Mouse (Mus musculus): ENCODE results near the gene Mob3b.
A peak's percentile ranks its signal among the peaks of the same experiment; 100 is the strongest.

Gene Mob3b

DNA sequence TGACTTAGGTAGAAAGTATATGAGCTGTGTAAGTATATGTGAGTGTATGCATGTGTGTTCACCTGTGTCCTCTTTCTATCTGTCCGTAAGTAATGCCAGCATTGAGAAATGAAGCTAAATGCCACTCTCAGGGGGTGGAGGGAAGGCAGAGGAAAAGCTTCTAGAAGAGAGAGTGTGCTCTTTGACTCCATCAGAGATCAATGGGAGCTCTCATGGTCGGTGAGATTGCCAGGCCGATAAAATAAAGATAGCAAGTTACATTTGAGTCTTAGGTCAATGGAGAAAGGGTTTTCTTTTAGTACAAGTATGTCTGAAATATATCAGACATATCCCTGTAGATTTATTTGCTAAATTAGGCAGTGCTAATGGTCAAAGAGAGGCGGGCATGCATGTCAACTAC, 9.0 kb downstream of the Mob3b start:
- no peak for DNase-seq (ENCODE audit: extremely low spot score)

DNA sequence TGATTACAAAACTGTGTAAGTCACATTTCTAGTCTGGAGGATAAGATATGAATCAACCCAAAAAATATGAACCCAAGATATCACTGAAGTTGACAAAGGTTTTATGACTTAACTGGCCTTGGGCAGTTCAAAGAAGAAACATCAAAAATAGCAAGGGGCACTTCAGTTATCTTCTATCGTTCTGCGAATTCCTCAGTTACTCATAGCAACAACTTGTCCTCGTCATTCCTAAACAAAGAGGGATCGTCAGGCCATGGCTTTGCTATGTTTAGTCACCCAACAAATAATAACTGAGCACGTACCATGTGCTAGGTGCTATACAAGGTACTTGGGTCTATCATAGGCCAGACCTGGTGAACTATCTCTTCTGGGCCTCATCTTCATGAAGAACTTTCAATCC, 10.7 kb downstream of the Mob3b start:
- no peak for DNase-seq (ENCODE audit: extremely low spot score)

DNA sequence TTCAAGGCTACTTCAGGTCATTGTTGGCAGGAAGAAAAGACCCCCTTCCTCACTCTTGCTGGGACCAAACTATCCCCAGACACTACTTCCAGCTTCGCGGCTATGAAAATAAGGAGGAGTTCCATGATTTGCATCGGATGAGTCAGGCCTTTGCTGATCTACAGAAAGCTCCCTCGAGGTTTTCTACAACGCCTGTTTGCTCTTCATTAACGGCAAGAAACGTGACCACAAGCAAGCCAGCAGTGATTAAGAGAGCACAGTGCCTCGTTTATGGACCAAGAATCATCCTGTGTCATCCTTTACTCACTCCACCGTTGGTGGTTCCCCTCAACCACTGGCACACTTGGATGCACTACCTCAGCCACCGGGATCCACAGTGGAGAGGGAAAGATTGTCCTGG, 11.6 kb downstream of the Mob3b start:
- DNase-seq (ENCODE audit: extremely low spot score), result no peak

DNA sequence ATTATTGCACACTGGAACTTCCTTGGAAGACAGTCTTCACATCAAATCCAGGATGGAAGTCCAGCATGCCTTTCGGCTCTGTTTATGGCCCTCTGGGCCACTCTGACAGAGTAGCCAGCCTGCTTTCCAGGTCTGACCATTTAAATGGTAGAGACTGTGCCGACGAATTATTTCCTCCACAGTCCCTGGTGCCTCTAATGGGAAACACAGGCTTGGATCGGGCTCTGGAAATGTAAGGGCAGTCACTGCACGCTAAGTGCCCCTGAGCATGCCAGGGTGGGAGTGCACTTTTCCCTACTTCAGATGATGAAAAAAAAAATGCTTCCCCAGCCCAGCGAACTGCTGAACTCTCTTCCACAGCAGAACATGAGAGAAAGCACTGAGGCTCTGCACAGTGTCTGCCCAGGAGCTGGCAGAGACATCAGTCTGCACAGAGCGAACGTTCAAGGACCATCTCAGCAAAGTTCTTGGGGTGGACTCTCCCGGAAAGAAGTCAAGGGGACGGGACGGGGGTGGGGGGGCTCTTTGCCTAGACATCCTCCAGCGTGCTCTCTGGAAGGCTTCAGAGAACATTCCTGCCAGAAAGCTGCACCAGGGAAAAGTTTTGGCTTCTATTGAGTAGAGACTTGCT, 13.7 kb downstream of the Mob3b start:
- no peak for DNase-seq (ENCODE audit: extremely low spot score)

DNA sequence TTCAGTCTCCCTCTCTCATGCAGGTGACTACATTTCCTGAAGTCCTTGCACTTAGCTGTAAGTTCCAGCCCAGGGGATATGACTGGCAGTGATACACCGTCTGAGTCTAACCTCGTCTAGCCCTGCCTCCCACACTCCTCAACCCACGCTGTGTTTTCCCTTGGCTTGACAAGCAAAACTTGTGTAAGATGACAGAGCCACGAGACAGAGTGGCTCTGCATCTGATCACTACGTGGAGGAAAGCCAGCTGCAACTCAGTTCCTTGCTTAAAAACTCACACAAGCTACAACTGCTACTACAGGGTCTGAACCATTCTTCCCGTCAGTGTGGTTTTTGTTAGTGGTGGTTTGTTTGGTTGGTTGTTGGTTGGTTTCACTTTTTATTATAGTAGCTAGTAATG, 17.0 kb downstream of the Mob3b start:
- no peak for DNase-seq (ENCODE audit: extremely low spot score)

DNA sequence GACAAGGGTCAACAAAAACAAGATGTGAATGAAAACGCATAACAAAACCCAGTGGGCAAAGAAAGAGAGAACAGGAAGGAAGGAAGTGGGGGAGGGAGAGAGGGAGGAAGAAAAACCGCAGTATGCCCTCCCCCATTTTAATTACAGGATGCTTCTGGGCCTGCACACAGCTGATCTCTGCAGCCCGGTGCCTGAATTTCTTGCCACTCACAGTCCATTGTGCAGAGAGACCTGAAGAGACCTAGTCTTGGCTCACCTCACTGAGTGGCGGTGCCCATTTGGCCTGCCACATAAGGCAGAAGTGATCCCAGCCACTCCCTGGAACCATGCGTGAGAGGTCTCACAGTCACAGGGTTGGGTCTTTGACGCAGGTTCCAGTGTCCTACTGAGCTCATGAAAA, 19.2 kb downstream of the Mob3b start:
- no peak for DNase-seq (ENCODE audit: extremely low spot score)

DNA sequence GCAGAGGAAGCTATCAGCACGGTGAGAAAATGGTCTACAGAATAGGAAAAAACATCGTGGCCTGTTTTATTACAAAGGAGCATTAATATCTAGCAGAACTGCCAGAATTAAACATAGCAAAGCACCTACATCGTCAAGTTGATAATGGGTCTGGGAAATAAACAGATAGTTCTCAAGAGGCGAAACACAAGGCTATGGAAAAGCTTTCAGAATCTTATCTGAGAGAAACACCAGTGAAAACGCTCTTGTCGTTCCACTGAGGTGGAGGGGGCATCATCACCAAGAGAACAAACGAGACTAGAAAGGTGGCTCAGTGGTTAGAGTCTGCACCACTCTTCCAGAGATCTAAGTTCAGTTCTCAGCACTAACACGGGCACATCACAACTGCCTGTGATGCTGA, 20.3 kb downstream of the Mob3b start:
- DNase-seq (ENCODE audit: extremely low spot score), result no peak

DNA sequence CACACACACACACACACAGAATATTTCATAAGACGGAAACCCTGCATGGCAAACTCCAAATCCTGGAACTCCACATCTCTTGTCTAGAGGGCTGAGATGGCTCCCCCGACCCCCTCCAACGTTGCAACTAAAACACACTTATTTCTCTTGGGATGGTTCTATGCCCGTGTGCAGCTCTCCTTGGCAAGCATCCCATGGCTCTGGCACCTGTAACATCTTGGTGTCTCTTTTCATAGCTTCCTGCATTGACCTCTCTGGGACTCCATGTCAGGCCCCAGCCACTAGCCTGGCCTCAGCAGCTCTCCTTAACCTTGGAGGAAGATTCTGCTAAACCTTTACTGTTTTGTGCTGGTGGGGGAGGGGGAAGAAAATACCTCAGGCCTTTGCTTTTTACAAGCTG, 21.5 kb downstream of the Mob3b start:
- DNase-seq (ENCODE audit: extremely low spot score), result no peak

DNA sequence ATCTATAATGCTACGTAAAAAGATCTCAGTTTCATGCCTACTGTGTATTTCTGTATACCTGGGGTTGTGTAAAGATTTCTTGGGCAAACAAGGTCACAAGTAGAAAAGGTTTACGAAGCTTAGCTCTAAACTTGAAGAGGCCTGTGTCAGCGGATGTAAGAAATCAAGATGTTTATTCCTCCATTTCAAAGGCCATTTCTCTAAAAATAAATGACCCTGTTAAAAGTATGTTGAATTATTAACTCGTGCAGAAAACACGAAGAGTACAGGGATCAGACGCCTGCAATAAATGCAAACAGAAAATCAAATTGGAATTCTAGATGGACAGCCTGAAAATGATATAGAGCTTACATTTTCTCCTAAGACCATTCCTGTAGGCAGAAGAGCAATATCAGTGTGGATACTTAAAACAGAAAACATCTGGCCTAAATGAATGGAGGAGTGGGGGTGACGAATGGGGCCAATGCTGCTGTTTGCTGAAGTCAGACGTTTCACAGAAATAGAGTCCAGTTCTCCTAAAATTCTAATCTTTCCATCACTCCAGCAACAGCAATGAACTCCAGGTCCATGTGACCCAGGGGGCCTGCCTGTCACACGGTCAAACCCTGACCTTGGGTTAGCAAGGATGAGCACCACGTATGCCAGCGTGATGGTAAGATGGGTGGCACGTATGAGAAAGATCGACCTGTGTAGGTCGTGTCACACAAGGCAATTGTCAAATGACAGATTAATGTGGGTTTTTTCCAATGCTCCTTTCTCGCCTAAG, 22.3 kb downstream of the Mob3b start:
- no peak for DNase-seq (ENCODE audit: extremely low spot score)

DNA sequence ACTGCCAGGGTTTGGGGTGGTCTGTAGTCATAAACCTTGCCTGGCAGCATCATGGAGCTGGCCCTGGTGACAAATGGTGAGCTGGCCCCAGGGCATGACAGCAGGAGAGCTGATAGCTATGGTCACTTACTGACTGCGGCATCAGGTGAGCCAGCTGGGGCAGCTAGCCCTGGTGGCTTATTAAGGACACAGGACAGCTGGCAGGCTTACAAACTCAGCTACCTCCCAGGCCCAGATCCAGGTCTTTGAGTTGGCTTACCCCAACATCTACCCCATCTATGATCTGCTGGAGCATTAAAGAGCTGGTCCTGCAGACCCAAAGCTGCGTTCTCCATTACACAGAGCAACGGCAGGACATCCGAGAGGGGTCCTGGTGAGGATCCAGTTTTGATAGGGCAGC, 23.9 kb downstream of the Mob3b start:
- DNase-seq (ENCODE audit: extremely low spot score), result no peak

DNA sequence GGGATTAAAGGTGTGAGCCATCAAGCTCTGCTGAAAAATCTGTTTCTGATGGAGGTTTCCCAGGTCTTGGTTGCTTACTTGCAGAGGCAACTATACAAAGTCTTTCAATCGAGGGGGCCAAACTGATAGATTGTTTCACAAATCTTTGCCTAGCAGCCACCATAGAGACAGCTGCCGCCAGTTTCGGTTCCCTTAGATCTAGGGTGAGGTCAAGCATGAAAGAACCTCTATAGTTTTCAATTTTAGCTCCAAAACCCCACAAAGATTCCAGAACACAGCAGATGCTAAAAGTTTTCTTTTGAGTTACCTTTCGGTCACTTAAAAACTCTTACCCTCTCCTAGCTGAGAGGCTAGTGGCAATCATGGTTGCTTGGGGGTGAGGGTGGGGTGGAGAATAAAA, 25.7 kb downstream of the Mob3b start:
- no peak for DNase-seq (ENCODE audit: extremely low spot score)

DNA sequence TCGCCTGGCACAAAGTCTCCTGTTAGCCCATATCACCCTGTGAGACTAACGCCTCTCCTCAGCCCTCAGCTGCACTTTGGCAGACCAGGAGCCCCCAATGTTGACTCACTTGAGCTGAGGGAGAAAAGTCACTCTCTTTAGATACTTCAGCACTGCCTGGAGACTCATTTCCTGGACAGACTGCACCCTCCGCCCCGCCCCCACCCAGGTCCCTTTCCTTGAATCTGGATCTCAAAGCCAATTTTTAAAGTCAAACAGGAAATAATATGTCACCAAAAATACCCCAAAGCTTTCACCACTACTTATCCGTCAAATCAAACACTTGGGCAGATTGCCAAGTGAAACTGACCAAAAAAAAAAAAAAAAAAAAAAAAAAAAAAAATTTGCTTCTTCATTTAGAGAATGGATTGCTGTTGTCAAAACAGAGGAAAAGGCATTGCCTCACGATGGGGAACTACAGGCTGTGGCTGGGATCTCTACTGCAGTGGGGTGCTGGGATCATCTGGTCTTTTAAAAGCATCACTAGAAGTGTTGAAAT, 26.8 kb downstream of the Mob3b start:
- DNase-seq (ENCODE audit: extremely low spot score), result no peak

DNA sequence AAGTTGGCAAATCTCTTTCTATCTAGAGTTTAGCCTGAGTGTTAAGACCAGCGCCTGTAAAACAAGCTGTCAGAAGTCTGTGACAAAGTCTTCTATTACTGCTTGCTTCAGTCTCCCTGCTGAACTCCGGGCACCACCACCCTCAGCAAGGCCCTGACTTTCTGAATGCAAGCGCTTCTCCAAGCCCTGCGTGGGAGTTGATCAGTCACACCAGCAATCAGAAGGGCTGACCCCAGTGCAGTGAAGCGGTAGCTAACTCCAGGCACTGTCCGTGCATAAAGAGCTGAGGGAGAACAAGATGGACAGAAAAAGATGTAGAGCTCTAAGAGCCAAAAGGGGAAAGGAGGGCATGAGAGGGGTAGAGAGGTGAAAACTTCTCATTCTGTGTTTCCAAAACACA, 29.5 kb downstream of the Mob3b start:
- DNase-seq (ENCODE audit: extremely low spot score), result no peak

DNA sequence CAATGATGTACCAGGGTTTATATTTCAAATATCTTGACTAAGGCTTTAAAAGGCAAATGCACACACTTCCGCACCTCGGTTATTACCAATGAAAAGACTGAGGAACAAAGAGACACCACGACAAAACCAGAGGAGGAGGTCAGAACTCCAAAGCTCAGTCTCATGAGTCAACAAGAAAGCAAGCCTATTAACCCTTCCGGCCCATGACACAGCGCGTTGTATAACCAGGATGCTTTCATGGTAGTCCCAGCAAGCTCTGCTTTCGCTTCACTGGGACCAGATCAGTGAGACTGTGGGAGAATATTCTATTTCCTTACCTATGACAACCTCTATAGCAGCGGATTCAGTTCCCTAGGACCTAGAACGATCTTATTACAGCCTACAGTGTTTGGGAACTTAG, 30.5 kb downstream of the Mob3b start:
- no peak for DNase-seq (ENCODE audit: extremely low spot score)

DNA sequence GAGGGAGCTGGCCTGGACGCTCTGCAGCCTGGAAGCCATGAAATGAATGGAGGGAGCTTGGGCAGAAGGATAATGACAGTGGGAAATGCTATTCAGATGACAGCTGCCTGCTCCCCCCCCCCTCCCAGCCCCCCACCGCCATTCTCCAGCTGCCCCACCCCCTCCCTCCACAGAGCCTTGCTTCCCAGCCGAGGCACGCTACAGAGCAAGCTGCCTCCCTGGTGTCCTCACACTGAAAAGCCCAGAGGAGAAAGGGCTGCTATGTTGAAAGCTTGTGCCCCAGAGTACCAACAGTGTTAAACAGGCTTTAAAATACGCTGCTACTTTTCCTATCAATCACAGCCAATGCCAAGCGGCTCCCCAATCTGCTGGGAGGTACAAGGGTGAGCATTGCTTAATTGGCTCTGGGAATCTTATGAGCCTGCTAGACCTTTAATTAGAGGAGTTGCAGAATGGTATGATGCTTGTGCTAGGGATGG, 31.9 kb downstream of the Mob3b start:
- DNase-seq (ENCODE audit: extremely low spot score), result peak; percentile 57

DNA sequence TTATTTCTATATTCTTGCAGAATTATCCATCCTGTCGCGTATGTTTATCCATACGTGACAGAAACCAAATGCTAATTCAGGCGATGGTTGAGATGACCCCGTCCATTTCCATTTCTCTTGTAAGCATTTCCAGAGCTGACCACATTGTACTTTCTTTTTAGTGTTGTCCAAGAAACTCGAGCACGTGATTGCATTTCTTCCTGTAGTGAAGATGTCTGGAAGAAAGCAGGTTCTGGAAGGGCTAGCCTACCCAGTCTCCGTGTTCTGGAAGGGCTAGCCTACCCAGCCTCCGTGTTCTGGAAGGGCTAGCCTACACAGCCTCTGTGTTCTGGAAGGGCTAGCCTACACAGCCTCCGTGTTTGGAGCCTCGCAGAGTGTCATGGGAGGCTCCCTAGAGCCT, 33.3 kb downstream of the Mob3b start:
- no peak for DNase-seq (ENCODE audit: extremely low spot score)

DNA sequence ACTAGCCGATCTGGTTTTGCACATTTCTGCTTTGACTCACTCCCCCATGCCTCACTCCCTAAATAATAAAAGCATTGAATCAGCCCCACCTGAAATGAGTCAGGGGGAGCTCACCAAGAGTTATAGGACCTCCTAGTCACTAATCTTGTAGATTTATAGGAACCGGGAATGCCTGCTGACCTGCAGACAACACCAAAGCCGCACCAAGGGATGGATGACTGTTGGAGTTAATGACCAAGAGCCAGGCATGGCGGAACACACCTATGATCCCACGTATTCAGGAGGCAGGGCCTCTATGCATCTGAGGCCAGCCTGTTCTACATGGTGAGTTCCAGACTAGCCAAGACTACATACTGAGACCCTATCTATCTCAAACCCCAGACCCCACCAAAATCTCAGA, 34.2 kb downstream of the Mob3b start:
- DNase-seq (ENCODE audit: extremely low spot score), result no peak

DNA sequence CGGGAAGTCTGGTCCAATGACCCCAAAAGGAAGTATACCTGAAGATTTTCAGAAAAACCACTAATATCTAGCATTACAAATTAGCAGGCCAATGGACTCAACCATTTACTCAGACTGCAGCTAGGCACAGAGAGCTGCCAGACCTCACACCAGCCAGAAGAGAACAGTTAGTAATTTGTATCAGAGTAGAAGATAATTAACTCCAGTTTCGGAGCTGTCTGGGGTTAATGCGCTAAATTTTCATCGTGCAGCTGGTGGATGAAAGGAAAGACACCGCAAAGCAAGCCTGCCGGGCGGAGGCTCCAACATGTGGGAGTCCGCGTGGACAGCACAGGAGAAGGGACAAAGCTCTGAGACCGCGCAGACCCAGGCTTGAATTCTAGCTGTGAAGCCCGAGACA, 36.2 kb downstream of the Mob3b start:
- no peak for DNase-seq (ENCODE audit: extremely low spot score)

DNA sequence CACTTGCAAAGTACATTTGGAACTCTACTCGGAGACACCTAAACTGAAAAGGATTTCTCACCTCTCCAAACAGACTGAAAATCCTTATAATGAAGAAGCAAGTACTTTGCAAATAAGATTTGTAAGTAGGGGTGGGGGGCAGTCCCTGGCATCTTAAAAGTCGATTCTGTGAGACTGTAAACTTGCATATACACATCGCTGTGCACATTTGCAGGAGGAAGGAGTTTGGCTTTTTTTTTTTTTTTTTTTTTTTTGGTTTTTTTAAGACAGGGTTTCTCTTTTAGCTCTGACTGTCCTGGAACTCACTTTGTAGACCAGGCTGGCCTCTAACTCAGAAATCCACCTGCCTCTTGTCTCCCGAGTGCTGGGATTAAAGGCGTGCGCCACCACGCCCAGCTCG, 36.7 kb downstream of the Mob3b start:
- no peak for DNase-seq (ENCODE audit: extremely low spot score)

DNA sequence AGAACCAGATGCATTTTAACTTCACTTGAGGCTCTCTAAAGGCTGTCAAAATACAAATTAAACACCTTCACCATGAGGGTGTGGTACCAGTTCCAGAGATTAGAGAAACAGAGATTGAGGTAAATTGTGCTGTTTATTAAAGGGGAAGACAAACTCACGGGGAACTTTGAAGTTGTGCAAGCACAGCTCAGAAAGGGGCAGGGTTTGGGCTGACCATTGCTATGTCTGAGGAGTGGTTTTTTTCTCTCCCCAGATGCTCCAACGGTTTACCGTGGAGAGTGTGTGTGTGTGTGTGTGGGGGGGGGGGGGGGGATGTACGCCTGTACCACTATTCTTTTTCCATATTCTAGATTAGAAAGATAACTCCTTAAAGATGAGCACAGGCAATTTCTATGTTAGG, 37.1 kb downstream of the Mob3b start:
- no peak for DNase-seq (ENCODE audit: extremely low spot score)

DNA sequence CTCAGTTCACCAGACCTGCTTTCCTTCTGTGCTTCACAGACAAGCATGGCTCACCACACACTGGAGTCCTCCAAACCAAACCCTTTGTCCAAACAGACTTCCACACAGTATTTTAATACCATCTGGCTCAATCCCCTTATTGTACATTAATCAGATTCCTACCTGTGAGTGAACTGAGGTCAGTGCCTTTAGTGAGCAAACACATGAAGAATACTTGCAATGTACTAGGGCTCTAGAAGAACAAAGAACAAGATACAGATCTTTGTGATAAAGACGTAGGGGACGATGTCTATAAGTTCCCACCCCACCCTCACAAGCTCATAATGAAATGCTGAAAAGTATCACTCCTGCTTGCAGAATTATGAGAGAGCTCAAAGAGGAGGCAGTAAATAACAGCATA, 38.4 kb downstream of the Mob3b start:
- DNase-seq (ENCODE audit: extremely low spot score), result no peak

DNA sequence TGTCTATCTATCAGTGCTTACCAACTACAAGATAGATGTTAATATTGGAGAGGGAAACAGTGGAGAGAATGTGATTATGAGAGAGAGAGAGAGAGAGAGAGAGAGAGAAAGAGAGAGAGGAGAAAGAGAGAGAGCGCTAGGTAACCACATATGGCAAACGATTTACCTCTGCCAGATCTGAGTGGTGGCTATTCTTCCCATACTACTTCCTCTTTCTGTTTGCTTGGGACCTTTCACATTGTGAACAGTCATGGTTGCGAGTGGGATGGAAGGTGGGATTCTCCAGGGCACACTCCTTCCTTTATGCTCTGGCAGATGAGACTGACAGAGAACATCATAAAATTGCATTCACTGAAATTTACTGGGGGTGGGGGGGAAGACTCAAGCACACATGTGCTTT, 40.1 kb downstream of the Mob3b start:
- DNase-seq (ENCODE audit: extremely low spot score), result no peak

DNA sequence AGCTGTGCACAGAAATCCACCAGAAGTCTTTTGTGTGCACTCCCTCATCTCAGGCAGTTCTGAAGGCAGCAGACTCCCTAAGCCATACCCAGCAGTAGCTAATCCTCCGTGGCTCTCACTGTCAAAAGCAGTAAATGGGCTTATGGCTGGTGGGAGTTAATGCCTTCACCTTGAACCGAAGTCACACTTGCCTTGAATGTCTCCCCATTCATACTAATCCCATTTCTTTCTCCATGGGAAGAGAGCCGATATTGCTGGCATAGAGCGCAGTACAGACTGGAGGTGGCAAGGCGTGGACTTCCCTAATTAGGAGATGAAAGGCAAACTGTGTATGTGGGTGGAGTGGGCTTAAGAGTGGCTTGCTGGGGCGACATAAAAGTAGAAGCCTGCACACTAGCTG, 41.4 kb downstream of the Mob3b start:
- no peak for DNase-seq (ENCODE audit: extremely low spot score)

DNA sequence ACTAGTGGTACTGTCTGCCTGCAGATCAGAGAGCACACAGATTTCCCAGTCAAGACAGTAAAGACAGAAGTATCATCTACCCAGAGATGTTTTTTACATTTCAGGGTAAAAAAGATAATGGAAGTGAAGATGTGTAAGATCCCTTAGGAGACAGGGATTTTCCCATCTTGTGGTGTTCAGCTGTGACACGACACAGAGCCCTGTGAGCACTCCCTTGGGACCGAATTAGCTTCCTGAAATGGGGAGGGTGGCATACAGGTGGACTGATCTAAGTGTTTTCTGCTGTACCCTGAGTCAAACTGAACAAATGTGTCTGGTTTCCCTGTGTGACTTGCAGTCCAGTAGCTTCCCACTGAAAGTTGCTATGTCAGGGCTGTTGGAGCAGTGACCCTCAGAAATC, 42.3 kb downstream of the Mob3b start:
- DNase-seq (ENCODE audit: extremely low spot score), result no peak
